Mouse (Mus musculus) midbrain, embryonic 16.5 days (tissue): Measurements from ENCODE around the gene Il1rl2. TPM values are rescaled to one million over a fixed set of nuclear protein-coding genes. Genes with fewer than 3 reads are reported as not detected.

ENCODE experiments used
- ATAC-seq: fragments of 200-750 bp; cut with Nextera tagmentation; 2 replicates; pipeline ENCODE4 v1.8.0; 2017; ENCODE audit warnings: moderate TSS enrichment
- H3K27ac ChIP-seq: fragments of 300-500 bp; sonication (generic); 2 replicates; pipeline ENCODE4 v1.5.1; 2014; ENCODE audit warnings: mild to moderate bottlenecking, low read length, mixed read lengths
- H3K27me3 ChIP-seq: fragments of 300-500 bp; sonication (generic); 2 replicates; pipeline ENCODE4 v1.6.1; 2014; ENCODE audit warnings: low read depth, low read length, mixed read lengths; ENCODE audit not compliant: control insufficient read depth, insufficient read depth
- H3K36me3 ChIP-seq: fragments of 300-500 bp; sonication (generic); 2 replicates; pipeline ENCODE4 v1.6.1; 2014; ENCODE audit warnings: mild to moderate bottlenecking, low read length, moderate library complexity, mixed read lengths; ENCODE audit not compliant: control insufficient read depth, insufficient read depth
- H3K4me1 ChIP-seq: fragments of 300-500 bp; sonication (generic); 2 replicates; pipeline ENCODE4 v1.6.1; 2014; ENCODE audit warnings: mild to moderate bottlenecking, low read length, mixed read lengths; ENCODE audit not compliant: control insufficient read depth, insufficient read depth
- H3K4me2 ChIP-seq: fragments of 300-500 bp; sonication (generic); 2 replicates; pipeline ENCODE4 v1.6.1; 2014; ENCODE audit warnings: mild to moderate bottlenecking, low read length, mixed read lengths
- H3K4me3 ChIP-seq: fragments of 300-500 bp; sonication (generic); 2 replicates; pipeline ENCODE4 v1.5.1; 2014; ENCODE audit warnings: low read depth, mild to moderate bottlenecking, low read length, moderate library complexity, mixed read lengths
- H3K9ac ChIP-seq: fragments of 300-500 bp; sonication (generic); 2 replicates; pipeline ENCODE4 v1.6.1; 2014; ENCODE audit warnings: low read depth, low read length, mixed read lengths
- H3K9me3 ChIP-seq: fragments of 300-500 bp; sonication (generic); replicated peaks from 2 replicates; pipeline ENCODE4 v1.6.1; 2014; ENCODE audit warnings: mild to moderate bottlenecking, low read length, mixed read lengths; ENCODE audit not compliant: control insufficient read depth, poor library complexity, severe bottlenecking
- WGBS: fragments of 180-500 bp; shearing (Covaris S2); extraction: QIAGEN DNeasy Blood & Tissue Kit; methylation state at CpG from one replicate; pipeline ENCODE4 v1.1.7; 2014; 5-methylcytosine and 5-hydroxymethylcytosine counted together
- polyA plus RNA-seq: library from polyadenylated mRNA; unstranded; fragments of >200 nt; fragmentation: Nextera tagmentation; extraction: Ambion mirVana; gene quantifications from 2 replicates; pipeline ENCODE4 v1.2.1, GENCODE M21; 2015

Il1rl2 gene
- polyA plus RNA-seq, 1 experiment from 2014 or later = 0.75 TPM

DNA sequence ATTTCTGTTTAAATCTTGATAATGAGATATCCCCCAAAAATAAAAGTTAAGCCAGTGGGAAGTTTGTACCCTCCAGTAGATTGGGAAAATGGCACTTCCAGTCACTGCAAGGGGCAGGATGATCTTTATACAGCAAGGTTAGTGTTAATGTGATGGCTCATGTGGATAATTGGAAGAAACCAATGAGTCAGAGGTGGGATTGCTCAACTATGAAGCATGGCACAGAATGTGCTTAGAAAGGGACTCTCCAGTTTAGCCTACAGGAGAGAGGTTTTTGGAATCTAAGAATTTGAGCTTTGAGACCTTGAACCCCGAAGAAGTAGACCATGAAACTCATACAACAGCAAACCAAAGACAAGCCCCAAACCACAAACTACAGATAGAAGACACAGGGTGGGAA, 14.9 kb downstream of the Il1rl2 start:
- H3K4me2 ChIP-seq = no peak overlapping the region
- 96% methylated on average over 1 of the region's 1 CpGs for WGBS
- H3K4me1 ChIP-seq = no peaks in the 10 kb centered on the region
- no peaks in the 10 kb centered on the region for H3K36me3 ChIP-seq
- H3K9ac ChIP-seq = no peak overlapping the region
- H3K27ac ChIP-seq = no peak overlapping the region
- no peaks in the 10 kb centered on the region for H3K27me3 ChIP-seq
- no peak overlapping the region for H3K4me3 ChIP-seq
- no peak for ATAC-seq
- H3K9me3 ChIP-seq = no peaks in the 10 kb centered on the region

DNA sequence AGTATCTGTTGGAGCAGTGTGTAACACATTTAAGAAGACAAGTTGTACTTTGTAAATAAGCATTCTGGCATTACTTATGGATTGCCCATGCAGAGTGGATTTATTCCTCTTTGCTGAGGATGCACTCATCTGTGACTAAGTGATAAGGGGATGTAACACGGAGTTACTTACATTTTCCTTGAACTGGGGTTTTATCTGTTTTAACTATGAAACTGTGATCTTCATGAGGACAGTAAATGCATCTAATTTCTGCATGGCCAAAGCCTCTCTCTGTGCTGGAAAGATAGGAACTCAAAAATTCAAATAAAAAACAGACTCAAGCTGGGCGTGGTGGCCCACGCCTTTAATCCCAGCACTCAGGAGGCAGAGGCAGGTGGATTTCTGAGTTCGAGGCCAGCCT, 15.7 kb downstream of the Il1rl2 start:
- H3K4me1 ChIP-seq = no peaks in the 10 kb centered on the region
- H3K36me3 ChIP-seq = no peaks in the 10 kb centered on the region
- no peak overlapping the region for H3K9ac ChIP-seq
- no peak for ATAC-seq
- WGBS = 87% methylated on average over 4 of the region's 4 CpGs
- H3K27ac ChIP-seq = no peak overlapping the region
- H3K9me3 ChIP-seq = no peaks in the 10 kb centered on the region
- no peaks in the 10 kb centered on the region for H3K27me3 ChIP-seq
- H3K4me3 ChIP-seq = no peak overlapping the region
- no peak overlapping the region for H3K4me2 ChIP-seq

DNA sequence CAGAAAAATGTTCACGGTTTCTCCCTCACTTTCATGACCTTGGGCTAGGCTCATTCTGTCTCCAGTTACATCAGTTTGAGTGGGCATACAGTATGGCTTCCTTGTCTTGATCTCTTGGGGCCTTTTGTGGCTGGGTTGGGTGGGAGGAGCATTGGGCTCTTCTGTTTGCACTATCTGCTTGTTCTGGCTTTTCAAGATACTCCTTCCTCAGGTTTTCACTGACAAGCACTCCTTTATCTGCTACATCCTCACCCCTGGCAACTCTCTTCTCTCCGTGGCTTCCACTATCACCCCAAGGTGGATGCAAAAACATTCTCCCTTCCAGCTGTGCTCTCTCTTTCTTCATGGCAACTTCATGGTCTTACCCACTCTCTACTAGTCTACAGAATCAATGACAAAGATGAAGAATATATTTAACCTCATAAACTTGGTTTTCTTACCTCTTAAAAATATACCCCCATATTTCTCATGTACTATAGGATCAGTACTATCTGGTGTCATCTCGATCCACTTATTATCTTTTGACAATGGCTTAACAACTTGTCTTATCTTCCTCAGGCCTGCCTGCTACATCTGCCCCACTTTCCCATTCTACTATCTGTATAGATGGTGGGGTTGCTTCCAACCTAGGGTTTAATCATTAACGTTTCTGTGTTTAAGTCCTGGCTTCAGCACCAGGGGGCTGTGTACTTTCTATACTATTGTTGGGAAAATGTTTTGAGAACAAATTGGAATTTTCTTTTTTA, 27.9 kb downstream of the Il1rl2 start:
- no peaks in the 10 kb centered on the region for H3K27me3 ChIP-seq
- no peaks in the 10 kb centered on the region for H3K9me3 ChIP-seq
- H3K4me1 ChIP-seq = no peaks in the 10 kb centered on the region
- WGBS = 85% methylated on average over 4 of the region's 4 CpGs
- no peak overlapping the region for H3K4me2 ChIP-seq
- no peaks in the 10 kb centered on the region for H3K36me3 ChIP-seq
- no peak overlapping the region for H3K4me3 ChIP-seq
- H3K9ac ChIP-seq = no peak overlapping the region
- no peak for ATAC-seq
- H3K27ac ChIP-seq = no peak overlapping the region

DNA sequence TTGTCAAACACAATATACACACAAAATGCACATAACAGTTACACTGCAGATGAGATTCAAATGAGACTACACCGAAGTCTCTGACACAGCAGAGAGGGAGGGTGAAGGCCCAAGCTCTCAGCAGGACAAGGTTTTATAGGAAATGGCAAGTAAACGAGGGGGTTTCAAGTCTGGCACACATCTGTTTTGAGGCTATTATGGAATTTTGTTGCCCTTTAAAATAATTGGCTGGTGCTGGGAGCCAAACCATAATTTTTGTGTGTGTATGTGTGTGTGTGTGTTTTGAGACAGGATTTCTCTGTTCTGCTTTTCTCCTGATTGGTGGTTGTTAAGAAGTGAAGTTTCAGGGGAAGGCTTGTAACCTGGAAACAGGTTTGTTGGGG, 28.5 kb downstream of the Il1rl2 start:
- Histone ChIP-seq H3K4me3 (no peak overlapping the region), H3K9me3 (no peaks in the 10 kb centered on the region), H3K4me1 (no peaks in the 10 kb centered on the region), H3K27ac (no peak overlapping the region), H3K36me3 (no peaks in the 10 kb centered on the region), H3K27me3 (no peaks in the 10 kb centered on the region), H3K9ac (no peak overlapping the region), H3K4me2 (no peak overlapping the region)
- 76% methylated on average over 2 of the region's 2 CpGs for WGBS
- ATAC-seq = no peak

GRCm38 (mm10) chr1:40354665-40355064, 30.3 kb downstream of the Il1rl2 start:
- H3K4me1 ChIP-seq = no peaks in the 10 kb centered on the region

GRCm38 (mm10) chr1:40355431-40355843, 31.0 kb downstream of the Il1rl2 start:
- no peaks in the 10 kb centered on the region for H3K36me3 ChIP-seq
- H3K4me3 ChIP-seq = no peak overlapping the region
- no peak for ATAC-seq
- 91% methylated on average over 4 of the region's 4 CpGs for WGBS
- H3K27me3 ChIP-seq = no peaks in the 10 kb centered on the region
- H3K4me1 ChIP-seq = no peaks in the 10 kb centered on the region
- no peak overlapping the region for H3K9ac ChIP-seq
- no peak overlapping the region for H3K27ac ChIP-seq
- H3K9me3 ChIP-seq = no peaks in the 10 kb centered on the region
- no peak overlapping the region for H3K4me2 ChIP-seq

More at GRCm38 (mm10) chr1:40354665-40355064, 30.3 kb downstream of the Il1rl2 start:
- Histone ChIP-seq H3K27me3 (no peaks in the 10 kb centered on the region), H3K9me3 (no peaks in the 10 kb centered on the region), H3K4me2 (no peak overlapping the region), H3K4me3 (no peak overlapping the region), H3K9ac (no peak overlapping the region), H3K27ac (no peak overlapping the region), H3K36me3 (no peaks in the 10 kb centered on the region)
- WGBS = 88% methylated on average over 3 of the region's 3 CpGs
- ATAC-seq = no peak

- Histone ChIP-seq H3K4me1 (no peaks in the 10 kb centered on the region), H3K9ac (no peak overlapping the region), H3K4me3 (no peak overlapping the region), H3K27me3 (no peaks in the 10 kb centered on the region), H3K36me3 (no peaks in the 10 kb centered on the region), H3K9me3 (no peaks in the 10 kb centered on the region), H3K27ac (no peak overlapping the region), H3K4me2 (no peak overlapping the region)
- no peak for ATAC-seq
- WGBS = 92% methylated on average over 10 of the region's 10 CpGs
Measured at GRCm38 (mm10) chr1:40355904-40356521, 31.6 kb downstream of the Il1rl2 start.

DNA sequence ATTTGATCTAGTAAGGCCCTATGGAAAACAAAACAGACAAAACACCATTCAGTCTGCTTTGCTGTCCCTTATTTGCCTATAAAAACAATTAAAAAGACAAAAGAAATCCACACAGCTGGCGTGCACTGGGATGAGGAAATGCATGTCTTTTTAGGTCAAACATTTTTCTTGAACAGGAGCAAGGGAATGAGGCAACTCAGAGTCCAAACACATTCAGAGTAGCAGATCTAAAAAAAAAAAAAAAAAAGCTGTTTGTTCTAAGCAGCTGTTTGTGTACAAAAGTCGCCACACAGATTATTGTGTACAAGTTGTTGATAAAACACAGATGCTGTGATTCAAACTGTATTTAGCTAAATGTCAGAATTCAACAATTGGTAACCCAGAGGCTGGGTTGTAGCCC, 33.5 kb downstream of the Il1rl2 start:
- WGBS = 49% methylated on average over 2 of the region's 2 CpGs

GRCm38 (mm10) chr1:40358351-40358750, 33.9 kb downstream of the Il1rl2 start:
- no peaks in the 10 kb centered on the region for H3K27me3 ChIP-seq
- no peak for ATAC-seq
- H3K4me1 ChIP-seq = no peaks in the 10 kb centered on the region
- H3K27ac ChIP-seq = no peak overlapping the region
- H3K36me3 ChIP-seq = no peaks in the 10 kb centered on the region
- no peaks in the 10 kb centered on the region for H3K9me3 ChIP-seq
- no peak overlapping the region for H3K9ac ChIP-seq
- H3K4me2 ChIP-seq = no peak overlapping the region
- no peak overlapping the region for H3K4me3 ChIP-seq
- WGBS = 75% methylated on average over 2 of the region's 2 CpGs

More for the DNA sequence above, 33.5 kb downstream of the Il1rl2 start:
- no peak for ATAC-seq
- Histone ChIP-seq H3K9me3 (no peaks in the 10 kb centered on the region), H3K36me3 (no peaks in the 10 kb centered on the region), H3K27me3 (no peaks in the 10 kb centered on the region), H3K27ac (no peak overlapping the region), H3K9ac (no peak overlapping the region), H3K4me3 (no peak overlapping the region), H3K4me2 (no peak overlapping the region), H3K4me1 (no peaks in the 10 kb centered on the region)
